Mouse (Mus musculus) T-helper 1 cell (primary cell): ENCODE data around the gene Galk2.

Experiments
- in situ Hi-C: fragments of 300-600 bp; cut with MboI, MseI; formaldehyde crosslinking; loops from one replicate; pipeline ENCODE4 v1.15.1; 2025; ENCODE audit warnings: high pct_unique_total_duplicates

Gene Galk2

GRCm38 (mm10) chr2:125858521-125859280 lies at the start of gene Galk2, which contains the start of gene Cops2:
Gene Galk2 (plus strand): TSS chr2:125859109.
Gene Cops2 (minus strand): TSS chr2:125859139.
- in situ Hi-C loops = no loop called here

GRCm38 (mm10) chr2:125809551-125809950 lies 49.4 kb upstream of the Galk2 start:
- in situ Hi-C loops = no loop called here

GRCm38 (mm10) chr2:125811332-125811731 lies 47.6 kb upstream of the Galk2 start:
- in situ Hi-C loops = loop anchor here (5.0 kb wide), 1 partner anchor 254 kb away; no protein-coding TSS in a partner anchor

- in situ Hi-C loops = loop anchor here (5.0 kb wide), 1 partner anchor 257 kb away; no protein-coding TSS in a partner anchor
Measured at GRCm38 (mm10) chr2:125813972-125814595, 44.8 kb upstream of the Galk2 start.

- in situ Hi-C loops = no loop called here
Measured at GRCm38 (mm10) chr2:125820397-125820796, 38.5 kb upstream of the Galk2 start.

- in situ Hi-C loops = no loop called here
Measured at GRCm38 (mm10) chr2:125826201-125826600, 32.7 kb upstream of the Galk2 start.

- in situ Hi-C loops = no loop called here
Measured at GRCm38 (mm10) chr2:125827898-125828297, 31.0 kb upstream of the Galk2 start.

GRCm38 (mm10) chr2:125829924-125830323 lies 29.0 kb upstream of the Galk2 start:
- in situ Hi-C loops = no loop called here

- in situ Hi-C loops = no loop called here
Measured at GRCm38 (mm10) chr2:125838091-125838490, 20.8 kb upstream of the Galk2 start.

- in situ Hi-C loops = no loop called here
Measured at GRCm38 (mm10) chr2:125838708-125839284, 20.1 kb upstream of the Galk2 start.

- in situ Hi-C loops = no loop called here
Measured at GRCm38 (mm10) chr2:125851237-125851636, 7.7 kb upstream of the Galk2 start.

GRCm38 (mm10) chr2:125857707-125858106 lies 1.2 kb upstream of the Galk2 start:
- in situ Hi-C loops = no loop called here

GRCm38 (mm10) chr2:125863799-125864198 lies 4.9 kb downstream of the Galk2 start:
- in situ Hi-C loops = no loop called here

- in situ Hi-C loops = no loop called here
Measured at GRCm38 (mm10) chr2:125864551-125864950, 5.6 kb downstream of the Galk2 start.

- in situ Hi-C loops = no loop called here
Measured at GRCm38 (mm10) chr2:125865585-125865984, 6.7 kb downstream of the Galk2 start.

- in situ Hi-C loops = no loop called here
Measured at GRCm38 (mm10) chr2:125866058-125866740, 7.3 kb downstream of the Galk2 start.

GRCm38 (mm10) chr2:125868301-125868700 lies 9.4 kb downstream of the Galk2 start:
- in situ Hi-C loops = no loop called here

- in situ Hi-C loops = no loop called here
Measured at GRCm38 (mm10) chr2:125870159-125870558, 11.2 kb downstream of the Galk2 start.

GRCm38 (mm10) chr2:125885891-125886576 lies 27.1 kb downstream of the Galk2 start:
- in situ Hi-C loops = loop anchor here (10.0 kb wide), 2 partner anchors 469 to 649 kb away; no protein-coding TSS in a partner anchor

- in situ Hi-C loops = loop anchor here (10.0 kb wide), 1 partner anchor 142 kb away; the partner anchor contains the start of gene Fgf7
Measured at GRCm38 (mm10) chr2:125893096-125893495, 34.2 kb downstream of the Galk2 start.

- in situ Hi-C loops = loop anchor here (10.0 kb wide), 1 partner anchor 140 kb away; the partner anchor contains the start of gene Fgf7
Measured at GRCm38 (mm10) chr2:125895099-125895498, 36.2 kb downstream of the Galk2 start.
